Mouse (Mus musculus) limb, embryonic 14.5 days (tissue): ENCODE results near the gene Wdr60. TPM values are rescaled to one million over a fixed set of nuclear protein-coding genes. Genes with fewer than 3 reads are reported as not detected.

ENCODE experiments used
- ATAC-seq: fragments of 200-750 bp; cut with Nextera tagmentation; 2 replicates; pipeline ENCODE4 v1.8.0; 2017; ENCODE audit warnings: low read depth, moderate number of reproducible peaks, moderate TSS enrichment; ENCODE audit not compliant: low FRiP score
- DNase-seq: peaks from one replicate; pipeline ENCODE4 v3.0.0-alpha.2; 2015; ENCODE audit warnings: low spot score
- H3K27ac ChIP-seq: fragments of 300-500 bp; sonication (generic); replicated peaks from 2 replicates; pipeline ENCODE4 v1.5.1; 2014; ENCODE audit warnings: low read depth, mild to moderate bottlenecking, low read length, moderate library complexity, mixed read lengths
- H3K27me3 ChIP-seq: fragments of 300-500 bp; sonication (generic); 2 replicates; pipeline ENCODE4 v1.6.1; 2014; ENCODE audit warnings: low read length, mixed read lengths; ENCODE audit not compliant: control insufficient read depth, insufficient read depth
- H3K36me3 ChIP-seq: fragments of 300-500 bp; sonication (generic); 2 replicates; pipeline ENCODE4 v1.6.1; 2014; ENCODE audit warnings: mild to moderate bottlenecking, low read length, moderate library complexity, mixed read lengths; ENCODE audit not compliant: control insufficient read depth, insufficient read depth
- H3K4me1 ChIP-seq: fragments of 300-500 bp; sonication (generic); 2 replicates; pipeline ENCODE4 v1.6.1; 2014; ENCODE audit warnings: antibody characterized with exemption, low read length, mixed read lengths; ENCODE audit not compliant: control insufficient read depth, insufficient read depth
- H3K4me2 ChIP-seq: fragments of 300-500 bp; sonication (generic); replicated peaks from 2 replicates; pipeline ENCODE4 v1.6.1; 2014; ENCODE audit warnings: low read depth, mild to moderate bottlenecking, low read length, moderate library complexity; ENCODE audit not compliant: severe bottlenecking
- H3K4me3 ChIP-seq: fragments of 300-500 bp; sonication (generic); replicated peaks from 2 replicates; pipeline ENCODE4 v1.5.1; 2014; ENCODE audit warnings: low read length
- H3K9ac ChIP-seq: fragments of 300-500 bp; sonication (generic); 2 replicates; pipeline ENCODE4 v1.6.1; 2014; ENCODE audit warnings: mild to moderate bottlenecking, low read depth, low read length, moderate library complexity; ENCODE audit not compliant: severe bottlenecking
- H3K9me3 ChIP-seq: fragments of 300-500 bp; sonication (generic); 2 replicates; pipeline ENCODE4 v1.6.1; 2016; ENCODE audit warnings: low read length; ENCODE audit not compliant: control insufficient read depth
- POLR2A ChIP-seq: fragments of 200-500 bp; IDR thresholded peaks from 2 replicates; pipeline ENCODE4 v1.8.0; 2012; ENCODE audit warnings: inconsistent platforms, mild to moderate bottlenecking, moderate library complexity, borderline replicate concordance; ENCODE audit not compliant: insufficient read depth, insufficient read length; ENCODE audit errors: extremely low read depth
- WGBS: fragments of 180-500 bp; shearing (Covaris S2); extraction: QIAGEN DNeasy Blood & Tissue Kit; methylation state at CpG from one replicate; pipeline ENCODE4 v1.1.7; 2014; 5-methylcytosine and 5-hydroxymethylcytosine counted together
- polyA plus RNA-seq, 2 experiments: library from polyadenylated mRNA; depleted of rRNA in 1 of 2; stranded (reverse) in 1 of 2; unstranded in 1 of 2; fragments of >200 nt; fragmentation: Nextera tagmentation in 1 of 2; extraction: Ambion mirVana in 1 of 2; gene quantifications; 2 replicates each; pipeline versions ENCODE4 v1.2.1 to v1.2.3; 2012 to 2014

Wdr60 gene
- polyA plus RNA-seq, 2 experiments = 20.7 to 25.9 TPM

DNA sequence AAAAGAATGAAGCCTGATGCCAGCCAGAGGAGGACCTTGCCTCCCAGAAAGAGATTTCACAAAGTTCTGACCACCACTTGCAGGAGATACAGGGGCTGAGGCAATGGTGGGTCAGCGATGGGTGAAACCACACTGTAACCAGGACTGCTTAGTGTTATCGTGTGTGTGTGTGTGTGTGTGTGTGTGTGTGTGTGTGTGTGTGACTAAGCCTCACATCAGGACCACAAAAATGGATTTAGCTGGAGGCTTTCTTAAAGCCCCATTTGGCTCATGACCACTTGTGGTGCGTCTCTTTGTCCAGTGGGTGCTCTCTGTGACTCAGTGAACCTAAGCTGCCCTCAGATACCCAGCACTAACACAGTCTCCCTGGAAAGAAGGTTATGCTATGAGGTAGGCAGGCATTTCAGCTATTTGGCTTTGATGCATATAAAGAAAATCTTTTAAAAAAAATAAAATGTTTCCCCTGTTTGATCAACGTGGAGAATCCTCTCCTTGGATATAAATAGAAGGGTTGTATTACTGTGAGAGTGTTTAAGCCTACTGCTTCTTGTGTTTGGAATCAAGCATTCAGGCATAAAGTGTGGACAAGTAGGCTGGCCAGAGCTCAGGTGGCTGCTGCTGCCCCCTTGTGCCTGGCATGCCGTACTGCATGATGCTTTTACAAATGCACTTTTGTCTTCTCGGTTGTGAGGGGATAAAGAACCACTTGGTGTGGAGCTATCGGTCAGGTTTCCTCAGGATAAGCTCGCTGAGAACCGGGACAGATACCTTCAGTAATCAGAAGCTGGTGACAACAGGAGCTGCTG is 60.4 kb downstream of the Wdr60 start:
- no peak overlapping the region for H3K27ac ChIP-seq
- peak; percentile 54; the same call in 1 of the 2 replicates for ATAC-seq
- H3K36me3 ChIP-seq = peaks cover 6% of the 10 kb centered on the region; the same call in 1 of the 2 replicates
- H3K4me1 ChIP-seq = no peaks in the 10 kb centered on the region
- WGBS = 40% methylated on average over 9 of the region's 9 CpGs
- no peak for TF ChIP-seq POLR2A
- H3K9me3 ChIP-seq = no peaks in the 10 kb centered on the region
- no peak overlapping the region for H3K4me2 ChIP-seq
- H3K27me3 ChIP-seq = no peaks in the 10 kb centered on the region
- H3K9ac ChIP-seq = no peak overlapping the region
- peak; percentile 49 for DNase-seq
- H3K4me3 ChIP-seq = no peak overlapping the region

DNA sequence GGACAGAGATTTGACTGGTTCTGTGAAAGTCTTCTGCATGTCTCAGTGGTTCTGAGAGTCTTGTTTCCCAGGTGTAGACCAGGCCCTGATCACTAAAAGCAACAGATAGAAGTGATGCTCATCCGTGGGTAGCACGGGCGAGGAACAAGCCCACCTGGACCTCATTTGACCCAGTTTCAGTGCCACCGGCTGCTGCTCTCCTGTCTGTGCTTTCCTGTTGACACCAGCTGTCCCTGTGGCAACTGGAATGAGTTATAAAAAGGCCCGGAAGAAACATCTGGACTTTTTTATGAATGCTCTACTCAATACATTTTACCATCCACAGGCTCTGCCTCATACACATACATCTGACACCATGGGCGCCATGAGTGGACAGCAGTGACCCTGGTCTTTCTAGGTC is 64.0 kb downstream of the Wdr60 start:
- WGBS = 46% methylated on average over 6 of the region's 6 CpGs
- Histone ChIP-seq H3K4me1 (no peaks in the 10 kb centered on the region), H3K27ac (no peak overlapping the region), H3K36me3 (no peaks in the 10 kb centered on the region), H3K4me3 (no peak overlapping the region), H3K27me3 (no peaks in the 10 kb centered on the region), H3K9me3 (no peaks in the 10 kb centered on the region), H3K9ac (no peak overlapping the region), H3K4me2 (no peak overlapping the region)
- DNase-seq (no peak), ATAC-seq (no peak)
- TF ChIP-seq POLR2A = no peak

DNA sequence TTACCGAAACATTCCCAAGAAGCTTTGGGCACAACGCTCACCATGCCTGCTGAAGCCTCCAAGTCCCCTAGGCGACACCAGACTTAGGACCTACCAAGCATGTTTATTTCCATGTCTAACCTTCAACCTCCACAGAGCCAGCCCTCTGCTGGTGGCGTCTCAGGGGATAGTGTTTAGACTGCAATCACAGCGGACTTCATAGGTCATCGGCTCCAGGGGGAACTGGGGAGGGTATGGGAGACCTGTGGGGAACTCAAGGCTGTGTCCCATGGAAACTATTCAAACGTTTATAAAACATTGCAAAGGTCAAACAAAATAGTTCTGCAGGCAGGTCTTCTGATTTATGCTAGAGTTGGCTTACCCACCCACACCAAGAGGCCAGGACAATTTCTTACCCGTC is 66.6 kb downstream of the Wdr60 start:
- no peak overlapping the region for H3K9ac ChIP-seq
- no peak overlapping the region for H3K27ac ChIP-seq
- no peak overlapping the region for H3K4me3 ChIP-seq
- ATAC-seq = no peak
- 76% methylated on average over 8 of the region's 8 CpGs for WGBS
- H3K4me1 ChIP-seq = no peaks in the 10 kb centered on the region
- no peak for DNase-seq
- no peak overlapping the region for H3K4me2 ChIP-seq
- no peaks in the 10 kb centered on the region for H3K9me3 ChIP-seq
- no peaks in the 10 kb centered on the region for H3K36me3 ChIP-seq
- no peaks in the 10 kb centered on the region for H3K27me3 ChIP-seq
- TF ChIP-seq POLR2A = no peak

DNA sequence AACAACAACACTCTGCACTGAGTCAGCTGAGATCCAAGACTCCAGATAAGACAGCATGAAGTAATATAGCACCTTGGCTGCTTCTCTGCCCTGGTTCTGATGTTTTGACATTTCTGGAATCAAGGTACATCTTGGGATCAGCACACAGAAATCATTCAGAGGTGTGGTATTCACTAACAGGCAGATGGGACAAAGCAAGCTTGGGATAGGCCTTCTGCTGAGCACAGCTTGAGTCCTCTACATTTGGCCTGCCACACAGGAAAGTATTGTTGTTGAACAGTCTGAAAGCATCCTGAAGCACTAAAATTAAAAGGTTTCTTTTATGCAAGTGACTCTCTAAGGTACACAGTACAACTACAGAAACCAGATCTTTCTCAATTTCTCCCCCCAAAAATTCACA is 68.2 kb downstream of the Wdr60 start:
- no peak overlapping the region for H3K27ac ChIP-seq
- no peaks in the 10 kb centered on the region for H3K4me1 ChIP-seq
- no peak for ATAC-seq
- no peak for DNase-seq
- no peak overlapping the region for H3K9ac ChIP-seq
- H3K36me3 ChIP-seq = no peaks in the 10 kb centered on the region
- no peak for TF ChIP-seq POLR2A
- no peaks in the 10 kb centered on the region for H3K9me3 ChIP-seq
- H3K27me3 ChIP-seq = no peaks in the 10 kb centered on the region
- H3K4me3 ChIP-seq = no peak overlapping the region
- no peak overlapping the region for H3K4me2 ChIP-seq

DNA sequence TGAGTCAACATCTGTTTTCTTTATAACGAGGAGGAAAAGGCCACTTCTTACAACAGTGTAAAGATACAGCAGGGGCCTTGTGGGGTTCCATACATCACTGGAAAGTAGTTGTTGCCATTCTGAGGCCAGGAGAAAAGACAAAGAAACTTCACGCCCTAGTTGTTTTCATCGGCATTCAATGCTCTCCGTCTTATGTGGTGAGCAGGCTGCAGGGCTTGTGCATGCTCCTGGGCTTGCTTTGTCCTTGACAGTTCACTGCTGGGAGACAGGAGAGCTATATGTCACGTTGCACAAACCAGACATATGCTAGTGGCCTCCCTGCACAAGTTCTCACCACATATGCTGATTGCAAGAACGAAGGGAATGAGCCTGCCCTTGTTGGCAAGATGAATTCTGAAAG is 68.9 kb downstream of the Wdr60 start:
- ATAC-seq = no peak
- H3K4me3 ChIP-seq = no peak overlapping the region
- H3K9ac ChIP-seq = no peak overlapping the region
- H3K4me2 ChIP-seq = no peak overlapping the region
- 73% methylated on average over 6 of the region's 6 CpGs for WGBS
- H3K27me3 ChIP-seq = no peaks in the 10 kb centered on the region
- TF ChIP-seq POLR2A = no peak
- H3K27ac ChIP-seq = no peak overlapping the region
- H3K9me3 ChIP-seq = no peaks in the 10 kb centered on the region
- H3K4me1 ChIP-seq = no peaks in the 10 kb centered on the region
- DNase-seq = no peak
- H3K36me3 ChIP-seq = no peaks in the 10 kb centered on the region
